Mouse (Mus musculus) spleen, postnatal 10 days (tissue): Measurements from ENCODE around the gene Hist2h2aa2.
"Not testable (repeated sequence)": the region's sequence is repeated elsewhere in the genome, so short reads cannot be mapped to it uniquely, and the experiment has no call there.

Experiments
- DNase-seq, 2 experiments: peaks; one replicate each; pipeline ENCODE4 v3.0.0; 2021 to 2022; ENCODE audit warnings: low spot score in 2 of 2

The Hist2h2aa2 gene

GRCm38 (mm10) chr3:96262216-96262875 lies 22.3 kb upstream of the Hist2h2aa2 start:
- DNase-seq = peak; percentile 74 to 84

GRCm38 (mm10) chr3:96261623-96262022 lies 21.5 kb upstream of the Hist2h2aa2 start:
- DNase-seq = no peak

GRCm38 (mm10) chr3:96260220-96260619 lies 20.1 kb upstream of the Hist2h2aa2 start:
- DNase-seq = no peak

- DNase-seq = no peak
Observed at GRCm38 (mm10) chr3:96257190-96257589, 17.1 kb upstream of the Hist2h2aa2 start.

- no peak for DNase-seq
Observed at GRCm38 (mm10) chr3:96255926-96256593, 16.0 kb upstream of the Hist2h2aa2 start.

- peak in 1 of 2 experiments; percentile 57 for DNase-seq
Observed at GRCm38 (mm10) chr3:96254683-96255355, 14.7 kb upstream of the Hist2h2aa2 start.

- DNase-seq = no peak
Observed at GRCm38 (mm10) chr3:96251787-96252186, 11.7 kb upstream of the Hist2h2aa2 start.

- DNase-seq = no peak
Observed at GRCm38 (mm10) chr3:96250890-96251289, 10.8 kb upstream of the Hist2h2aa2 start.

GRCm38 (mm10) chr3:96249034-96249345 lies 8.9 kb upstream of the Hist2h2aa2 start:
- no peak for DNase-seq

- DNase-seq = peak in 1 of 2 experiments; percentile 45
Observed at GRCm38 (mm10) chr3:96248141-96249033, 8.3 kb upstream of the Hist2h2aa2 start.

- DNase-seq = peak in 1 of 2 experiments; percentile 25
Observed at GRCm38 (mm10) chr3:96247356-96248140, 7.5 kb upstream of the Hist2h2aa2 start.

GRCm38 (mm10) chr3:96246427-96246856 lies 6.4 kb upstream of the Hist2h2aa2 start, which contains the start of gene Hist2h3c1:
Gene Hist2h3c1, plus strand, starts transcription at chr3:96246685.
- DNase-seq = not testable (repeated sequence)

GRCm38 (mm10) chr3:96246018-96246417 lies 5.9 kb upstream of the Hist2h2aa2 start:
- DNase-seq = peak in 1 of 2 experiments; percentile 51

GRCm38 (mm10) chr3:96245003-96245886 lies 5.2 kb upstream of the Hist2h2aa2 start, which contains the start of gene Hist2h2aa1:
Gene Hist2h2aa1, plus strand, starts transcription at chr3:96245497.
- DNase-seq = peak; percentile 86 to 93

- peak in 1 of 2 experiments; percentile 30 for DNase-seq
Observed at GRCm38 (mm10) chr3:96243921-96244572, 4.0 kb upstream of the Hist2h2aa2 start.

GRCm38 (mm10) chr3:96240799-96241197 lies 722 bp upstream of the Hist2h2aa2 start:
- no peak for DNase-seq

- peak; percentile 76 to 80 for DNase-seq
Observed at GRCm38 (mm10) chr3:96238954-96239793, 902 bp downstream of the Hist2h2aa2 start, which contains the start of gene Hist2h3c2. Gene Hist2h3c2, minus strand, starts transcription at chr3:96239127.

GRCm38 (mm10) chr3:96237904-96238511 lies 2.1 kb downstream of the Hist2h2aa2 start:
- DNase-seq = peak; percentile 46 to 49
